Mouse (Mus musculus): ENCODE results near the gene Tmcc3.

DNA sequence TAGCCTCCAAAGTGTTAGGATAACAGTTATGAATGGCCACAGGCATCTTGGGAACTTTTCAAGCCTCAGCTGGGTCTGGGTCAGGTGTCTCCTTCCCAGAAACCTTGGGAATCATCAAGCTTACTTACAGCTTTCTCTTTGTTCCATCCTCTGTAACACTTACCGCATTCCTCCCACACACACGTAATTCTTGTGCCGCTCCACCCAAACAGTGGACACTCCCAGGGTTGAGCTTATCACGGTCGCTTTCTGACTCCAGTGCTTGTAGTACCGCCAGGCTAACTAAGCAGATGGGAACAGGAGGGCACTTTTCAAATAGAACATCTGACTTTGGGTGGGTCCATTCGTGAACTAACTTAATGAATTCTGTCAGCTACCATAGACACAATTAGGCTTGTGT is 249.6 kb downstream of the Tmcc3 start:
- TF ChIP-seq EP300 (optimal IDR thresholded peaks at IDR 0.05) = no peak
- no peak for TF ChIP-seq CTCF (IDR thresholded peaks at IDR 0.05; ENCODE audit: low read depth)

All from stomach, postnatal 0 days (tissue).